Mouse (Mus musculus): ENCODE measurements around the gene Gm9970. TPM values are rescaled to one million over a fixed set of nuclear protein-coding genes. Genes with fewer than 3 reads are reported as not detected.

The Gm9970 gene
- polyA plus RNA-seq, 1 experiment, result 0.69 TPM

DNA sequence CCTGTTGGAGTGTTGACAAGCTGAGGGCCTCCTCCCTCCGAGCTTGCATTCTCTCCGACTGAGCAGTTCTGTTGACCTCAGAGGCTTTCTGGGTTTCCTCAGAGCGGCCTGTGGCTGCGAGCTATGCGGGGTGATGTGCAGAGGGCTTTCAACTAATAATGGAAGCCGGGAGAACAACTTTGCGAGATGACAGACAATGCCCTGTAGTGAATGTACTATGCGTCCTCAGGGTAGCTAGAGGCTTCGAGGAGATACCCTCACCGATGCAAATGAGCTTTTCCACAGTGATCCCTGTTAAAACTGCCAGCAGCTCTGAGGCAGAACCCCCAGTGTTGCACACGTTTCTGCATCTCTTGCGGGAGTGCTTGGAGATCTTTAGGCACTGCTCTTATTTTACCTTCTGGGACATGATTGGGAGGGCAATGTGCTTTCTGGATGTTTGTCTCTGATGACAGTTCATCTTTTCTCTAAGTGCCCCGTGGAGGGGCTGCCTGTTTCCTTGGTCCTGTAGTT is 546 bp upstream of the Gm9970 start:
- Histone ChIP-seq H3K4me3 (ENCODE audit: control insufficient read depth, insufficient read depth, low read length) (peak overlapping the region; percentile 89), H3K4me1 (replicated peaks; ENCODE audit: control insufficient read depth, insufficient read depth, low read length) (peaks cover 8% of the 10 kb centered on the region), H3K36me3 (ENCODE audit: control insufficient read depth, insufficient read depth, low read length) (peaks cover 28% of the 10 kb centered on the region), H3K27ac (ENCODE audit: control insufficient read depth, insufficient read depth, low read length) (peak overlapping the region; percentile 29; the same call in 1 of the 2 replicates), H3K27me3 (ENCODE audit: control insufficient read depth, insufficient read depth, low read length) (no peaks in the 10 kb centered on the region)
- 2% methylated on average over 13 of the region's 13 CpGs for WGBS
- DNase-seq, result no peak
- TF ChIP-seq POLR2A (IDR thresholded peaks at IDR 0.05; ENCODE audit: control insufficient read depth, extremely low read depth, insufficient read depth, low read length, poor library complexity), result no peak
- no peak for TF ChIP-seq CTCF (IDR thresholded peaks at IDR 0.05; ENCODE audit: borderline replicate concordance, control insufficient read depth, extremely low read depth, insufficient read depth, low read length, poor library complexity)

DNA sequence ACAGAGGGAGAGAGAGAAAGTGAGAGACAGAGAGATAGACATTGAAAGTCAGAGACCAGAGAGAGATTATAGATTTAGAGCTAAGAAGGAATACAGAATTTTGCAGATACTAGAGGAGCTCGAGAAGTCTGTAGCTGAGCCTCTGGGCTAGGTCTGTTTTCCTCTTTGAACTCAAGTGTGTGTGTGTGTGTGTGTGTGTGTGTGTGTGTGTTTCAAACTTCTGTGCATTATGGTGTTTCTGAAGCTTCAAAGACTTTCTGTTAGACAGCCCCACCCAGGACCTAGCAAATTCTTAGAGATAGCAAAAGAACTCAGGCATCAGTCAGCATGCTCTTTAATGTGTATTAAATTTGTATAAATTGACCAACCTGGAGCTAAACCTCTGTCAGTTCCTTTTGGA is 14.4 kb downstream of the Gm9970 start:
- H3K27ac ChIP-seq (ENCODE audit: control insufficient read depth, insufficient read depth, low read length), result no peak overlapping the region
- TF ChIP-seq POLR2A (IDR thresholded peaks at IDR 0.05; ENCODE audit: control insufficient read depth, extremely low read depth, insufficient read depth, low read length, poor library complexity) (no peak), CTCF (IDR thresholded peaks at IDR 0.05; ENCODE audit: borderline replicate concordance, control insufficient read depth, extremely low read depth, insufficient read depth, low read length, poor library complexity) (no peak)
- no peaks in the 10 kb centered on the region for H3K4me1 ChIP-seq (replicated peaks; ENCODE audit: control insufficient read depth, insufficient read depth, low read length)
- no peaks in the 10 kb centered on the region for H3K27me3 ChIP-seq (ENCODE audit: control insufficient read depth, insufficient read depth, low read length)
- DNase-seq, result no peak
- no peak overlapping the region for H3K4me3 ChIP-seq (ENCODE audit: control insufficient read depth, insufficient read depth, low read length)
- WGBS, result 56% methylated on average over 1 of the region's 1 CpGs
- H3K36me3 ChIP-seq (ENCODE audit: control insufficient read depth, insufficient read depth, low read length), result no peaks in the 10 kb centered on the region

DNA sequence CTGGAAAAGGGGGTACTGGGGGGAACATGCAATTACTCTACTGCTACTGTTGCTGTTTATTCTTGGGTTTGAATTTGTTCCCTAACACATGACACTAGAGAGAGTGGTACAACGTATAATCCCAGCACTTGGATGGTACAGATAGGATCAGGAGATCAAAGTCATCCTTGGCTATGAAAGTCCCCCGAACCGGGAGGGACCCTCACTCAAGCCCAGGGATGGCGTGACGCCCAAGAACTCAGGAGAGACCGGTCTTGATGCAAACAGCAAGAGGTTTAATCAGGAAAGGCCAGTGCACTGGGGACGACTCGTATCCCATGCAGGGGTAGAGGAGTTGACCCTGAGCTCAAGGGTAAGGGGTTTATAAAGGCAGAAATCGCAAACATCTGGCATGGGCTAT is 18.3 kb downstream of the Gm9970 start:
- TF ChIP-seq CTCF (IDR thresholded peaks at IDR 0.05; ENCODE audit: borderline replicate concordance, control insufficient read depth, extremely low read depth, insufficient read depth, low read length, poor library complexity), result no peak
- no peak for TF ChIP-seq POLR2A (IDR thresholded peaks at IDR 0.05; ENCODE audit: control insufficient read depth, extremely low read depth, insufficient read depth, low read length, poor library complexity)
- Histone ChIP-seq H3K27me3 (ENCODE audit: control insufficient read depth, insufficient read depth, low read length) (no peaks in the 10 kb centered on the region), H3K4me1 (replicated peaks; ENCODE audit: control insufficient read depth, insufficient read depth, low read length) (peaks cover 9% of the 10 kb centered on the region), H3K36me3 (ENCODE audit: control insufficient read depth, insufficient read depth, low read length) (no peaks in the 10 kb centered on the region), H3K4me3 (ENCODE audit: control insufficient read depth, insufficient read depth, low read length) (no peak overlapping the region), H3K27ac (ENCODE audit: control insufficient read depth, insufficient read depth, low read length) (no peak overlapping the region)
- no peak for DNase-seq
- 98% methylated on average over 9 of the region's 9 CpGs for WGBS

DNA sequence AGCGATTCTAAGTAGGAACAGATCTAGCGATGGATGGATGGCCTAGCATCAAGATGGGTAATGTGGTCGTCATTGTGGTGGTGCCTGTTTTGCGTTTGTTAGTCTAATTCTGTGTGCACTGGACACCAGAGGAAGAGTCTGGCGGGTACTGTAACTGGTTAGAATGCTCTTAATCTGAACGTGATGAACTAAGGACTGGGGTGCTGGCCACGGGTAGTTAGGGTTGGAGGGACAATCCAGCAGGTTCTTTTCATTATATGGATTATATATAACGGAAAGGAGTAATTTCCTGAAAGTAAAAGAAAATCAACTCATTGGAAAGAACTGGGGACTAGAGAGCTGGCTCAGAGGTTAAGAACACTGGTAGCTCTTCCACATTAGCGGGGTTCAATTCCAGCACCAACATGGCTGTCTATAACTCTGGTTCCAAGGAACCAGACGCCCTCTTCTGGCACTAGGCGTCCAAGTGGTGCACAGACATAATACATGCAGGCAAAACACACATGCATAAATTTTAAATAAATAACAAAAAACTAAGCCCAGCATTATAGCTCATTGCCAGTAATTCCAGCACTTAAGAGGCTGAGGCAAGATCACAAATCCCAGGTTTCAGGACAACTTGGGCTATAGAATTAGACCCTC is 19.6 kb downstream of the Gm9970 start:
- DNase-seq, result peak; percentile 32
- Histone ChIP-seq H3K4me1 (replicated peaks; ENCODE audit: control insufficient read depth, insufficient read depth, low read length) (peaks cover 9% of the 10 kb centered on the region), H3K27me3 (ENCODE audit: control insufficient read depth, insufficient read depth, low read length) (no peaks in the 10 kb centered on the region), H3K27ac (ENCODE audit: control insufficient read depth, insufficient read depth, low read length) (peak overlapping the region; percentile 60), H3K4me3 (ENCODE audit: control insufficient read depth, insufficient read depth, low read length) (peak overlapping the region; percentile 81), H3K36me3 (ENCODE audit: control insufficient read depth, insufficient read depth, low read length) (no peaks in the 10 kb centered on the region)
- TF ChIP-seq POLR2A (IDR thresholded peaks at IDR 0.05; ENCODE audit: control insufficient read depth, extremely low read depth, insufficient read depth, low read length, poor library complexity) (no peak), CTCF (IDR thresholded peaks at IDR 0.05; ENCODE audit: borderline replicate concordance, control insufficient read depth, extremely low read depth, insufficient read depth, low read length, poor library complexity) (no peak)
- 44% methylated on average over 11 of the region's 11 CpGs for WGBS

DNA sequence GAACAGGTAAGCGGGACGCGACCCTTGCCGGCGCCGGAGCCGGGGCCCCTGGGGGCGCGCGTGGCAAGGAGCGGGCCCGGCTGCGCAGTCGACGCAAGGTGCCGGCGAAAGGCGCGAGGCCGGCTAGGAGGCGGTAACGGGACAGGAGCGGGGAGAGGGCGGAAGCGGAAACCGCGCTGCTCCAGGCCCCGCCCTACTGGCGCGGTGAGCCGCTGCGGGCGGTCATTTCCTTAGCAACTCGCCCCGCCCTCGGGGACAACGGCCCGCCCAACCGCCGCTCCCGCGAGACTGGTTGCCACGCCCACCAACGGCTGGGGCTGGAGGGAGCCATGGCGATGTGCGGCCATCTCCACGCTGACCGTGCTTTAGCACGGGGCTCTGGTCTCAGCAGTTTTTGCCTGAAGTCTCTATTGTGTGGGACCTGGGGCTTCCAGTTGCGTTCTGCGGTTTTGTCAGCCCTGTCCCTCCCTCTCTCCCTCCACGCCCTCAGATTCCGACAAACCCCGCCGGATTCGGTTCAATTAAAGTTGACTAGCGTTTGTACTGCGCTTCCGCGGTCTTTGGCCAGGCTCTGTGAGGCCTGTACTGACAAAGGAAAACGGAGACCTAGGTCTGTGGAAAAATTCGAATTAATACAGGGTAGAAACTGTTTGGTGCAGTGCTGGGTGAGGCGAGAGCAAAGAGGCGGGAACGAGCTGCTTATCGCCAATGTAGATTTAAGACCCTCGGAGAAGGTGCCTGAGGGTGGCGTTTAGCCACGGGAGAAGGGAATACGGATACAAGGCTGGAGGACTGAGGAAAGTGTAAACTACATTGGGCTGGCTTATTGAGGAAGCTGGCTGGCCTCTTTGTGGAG is 20.4 kb downstream of the Gm9970 start, which contains the start of gene Ppm1g:
Gene Ppm1g, minus strand, starts transcription at position 240 of the 856 bp plus-strand sequence.
- H3K27ac ChIP-seq (ENCODE audit: control insufficient read depth, insufficient read depth, low read length), result peak within 1 kb of the TSS; percentile 60
- 1% methylated on average over 63 of the region's 70 CpGs for WGBS
- H3K36me3 ChIP-seq (ENCODE audit: control insufficient read depth, insufficient read depth, low read length), result no peaks in the 10 kb centered on the region
- H3K27me3 ChIP-seq (ENCODE audit: control insufficient read depth, insufficient read depth, low read length), result no peaks in the 10 kb centered on the region
- peaks cover 9% of the 10 kb centered on the region for H3K4me1 ChIP-seq (replicated peaks; ENCODE audit: control insufficient read depth, insufficient read depth, low read length)
- TF ChIP-seq POLR2A (IDR thresholded peaks at IDR 0.05; ENCODE audit: control insufficient read depth, extremely low read depth, insufficient read depth, low read length, poor library complexity) (peak; percentile 80), CTCF (IDR thresholded peaks at IDR 0.05; ENCODE audit: borderline replicate concordance, control insufficient read depth, extremely low read depth, insufficient read depth, low read length, poor library complexity) (no peak)
- DNase-seq, result peak; percentile 98
- H3K4me3 ChIP-seq (ENCODE audit: control insufficient read depth, insufficient read depth, low read length), result peak within 1 kb of the TSS; percentile 81

DNA sequence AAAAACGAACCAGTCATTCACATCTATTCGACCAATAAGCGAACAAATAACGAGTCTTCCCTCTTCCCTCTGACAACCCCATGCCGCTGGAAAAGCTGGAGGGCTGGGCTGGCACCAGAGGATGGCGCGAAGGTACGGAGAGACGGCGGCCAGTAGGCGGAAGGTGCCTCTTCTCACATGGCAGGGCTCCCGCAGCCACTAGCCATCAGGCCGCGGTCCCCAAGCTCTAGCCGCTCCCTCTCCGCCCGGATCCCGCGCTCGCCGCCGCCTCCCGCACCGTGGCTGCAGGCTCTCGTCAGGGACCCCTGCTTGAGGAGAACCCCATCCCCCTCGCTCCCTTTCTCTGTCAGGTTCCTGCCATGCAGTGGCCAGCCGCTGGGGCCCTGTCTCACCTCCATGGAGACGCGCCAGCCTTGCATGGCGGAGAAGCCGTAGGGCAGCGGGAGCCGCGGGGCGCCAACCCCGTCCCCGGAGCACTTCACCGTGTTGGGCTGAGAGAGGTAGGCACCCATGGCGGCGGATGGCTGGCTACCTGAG is 21.1 kb downstream of the Gm9970 start:
- no peaks in the 10 kb centered on the region for H3K36me3 ChIP-seq (ENCODE audit: control insufficient read depth, insufficient read depth, low read length)
- no peaks in the 10 kb centered on the region for H3K27me3 ChIP-seq (ENCODE audit: control insufficient read depth, insufficient read depth, low read length)
- peak overlapping the region; percentile 81 for H3K4me3 ChIP-seq (ENCODE audit: control insufficient read depth, insufficient read depth, low read length)
- H3K4me1 ChIP-seq (replicated peaks; ENCODE audit: control insufficient read depth, insufficient read depth, low read length), result peaks cover 9% of the 10 kb centered on the region
- no peak for DNase-seq
- peak overlapping the region; percentile 37 for H3K27ac ChIP-seq (ENCODE audit: control insufficient read depth, insufficient read depth, low read length)
- 0% methylated on average over 40 of the region's 40 CpGs for WGBS
- peak; percentile 12; the same call in 1 of the 2 replicates for TF ChIP-seq CTCF (IDR thresholded peaks at IDR 0.05; ENCODE audit: borderline replicate concordance, control insufficient read depth, extremely low read depth, insufficient read depth, low read length, poor library complexity)
- no peak for TF ChIP-seq POLR2A (IDR thresholded peaks at IDR 0.05; ENCODE audit: control insufficient read depth, extremely low read depth, insufficient read depth, low read length, poor library complexity)

Data from thymus, adult 2 months (tissue).